Mouse (Mus musculus) neural tube, embryonic 15.5 days (tissue): ENCODE measurements around the gene Olfr105-ps. TPM values are rescaled to one million over a fixed set of nuclear protein-coding genes. Genes with fewer than 3 reads are reported as not detected.

Experiments
- ATAC-seq: fragments of 200-750 bp; cut with Nextera tagmentation; 2 replicates; pipeline ENCODE4 v1.8.0; 2017; ENCODE audit warnings: mild to moderate bottlenecking, moderate TSS enrichment, moderate library complexity; ENCODE audit not compliant: low FRiP score
- H3K27ac ChIP-seq: fragments of 300-500 bp; sonication (generic); replicated peaks from 2 replicates; pipeline ENCODE4 v1.5.1; 2015; ENCODE audit warnings: mild to moderate bottlenecking, inconsistent platforms
- H3K27me3 ChIP-seq: fragments of 300-500 bp; sonication (generic); replicated peaks from 2 replicates; pipeline ENCODE4 v1.6.1; 2015; ENCODE audit warnings: inconsistent platforms
- H3K36me3 ChIP-seq: fragments of 300-500 bp; sonication (generic); 2 replicates; pipeline ENCODE4 v1.6.1; 2015; ENCODE audit warnings: inconsistent platforms
- H3K4me1 ChIP-seq: fragments of 300-500 bp; sonication (generic); 2 replicates; pipeline ENCODE4 v1.6.1; 2015; ENCODE audit warnings: inconsistent platforms
- H3K4me2 ChIP-seq: fragments of 300-500 bp; sonication (generic); 2 replicates; pipeline ENCODE4 v1.6.1; 2015; ENCODE audit warnings: inconsistent platforms, mild to moderate bottlenecking, moderate library complexity
- H3K4me3 ChIP-seq: fragments of 300-500 bp; sonication (generic); replicated peaks from 2 replicates; pipeline ENCODE4 v1.5.1; 2015; ENCODE audit warnings: mild to moderate bottlenecking, inconsistent platforms
- H3K9ac ChIP-seq: fragments of 300-500 bp; sonication (generic); replicated peaks from 2 replicates; pipeline ENCODE4 v1.6.1; 2015; ENCODE audit warnings: mild to moderate bottlenecking, inconsistent platforms
- H3K9me3 ChIP-seq: fragments of 300-500 bp; sonication (generic); replicated peaks from 2 replicates; pipeline ENCODE4 v1.6.1; 2016; ENCODE audit warnings: inconsistent platforms
- WGBS: fragments of 180-500 bp; shearing (Covaris S2); methylation state at CpG from one replicate; pipeline ENCODE4 v1.1.7; 2015; ENCODE audit warnings: mixed read lengths; 5-methylcytosine and 5-hydroxymethylcytosine counted together
- polyA plus RNA-seq: library from polyadenylated mRNA; unstranded; fragments of >200 nt; fragmentation: Nextera tagmentation; extraction: Ambion mirVana; gene quantifications from 2 replicates; pipeline ENCODE4 v1.2.1, GENCODE M21; 2015

The Olfr105-ps gene
- polyA plus RNA-seq = not detected in 2 replicates

GRCm38 (mm10) chr17:37378733-37379132 is at the start of gene Olfr105-ps:
TSS of gene Olfr105-ps (plus strand) at chr17:37379033.
- Histone ChIP-seq H3K4me3 (no peak within 1 kb of the TSS), H3K4me2 (no peak within 1 kb of the TSS), H3K36me3 (no peaks in the 10 kb centered on the region), H3K27me3 (no peaks in the 10 kb centered on the region), H3K27ac (no peak within 1 kb of the TSS), H3K4me1 (no peaks in the 10 kb centered on the region), H3K9me3 (no peaks in the 10 kb centered on the region), H3K9ac (no peak within 1 kb of the TSS)
- ATAC-seq = no peak

GRCm38 (mm10) chr17:37339598-37339997 is 39.2 kb upstream of the Olfr105-ps start, which contains the start of gene Olfr103:
TSS of gene Olfr103 (minus strand) at chr17:37339698.
- H3K27me3 ChIP-seq = no peaks in the 10 kb centered on the region
- no peak within 1 kb of the TSS for H3K4me3 ChIP-seq
- 92% methylated on average over 2 of the region's 2 CpGs for WGBS
- no peak within 1 kb of the TSS for H3K27ac ChIP-seq
- no peak within 1 kb of the TSS for H3K9ac ChIP-seq
- H3K9me3 ChIP-seq = no peaks in the 10 kb centered on the region
- H3K4me2 ChIP-seq = no peak within 1 kb of the TSS
- H3K4me1 ChIP-seq = no peaks in the 10 kb centered on the region
- H3K36me3 ChIP-seq = no peaks in the 10 kb centered on the region
- ATAC-seq = no peak

- Histone ChIP-seq H3K36me3 (no peaks in the 10 kb centered on the region), H3K4me1 (no peaks in the 10 kb centered on the region), H3K4me2 (no peak within 1 kb of the TSS), H3K4me3 (no peak within 1 kb of the TSS), H3K9me3 (no peaks in the 10 kb centered on the region), H3K9ac (no peak within 1 kb of the TSS), H3K27ac (no peak within 1 kb of the TSS), H3K27me3 (no peaks in the 10 kb centered on the region)
- ATAC-seq = no peak
Observed at GRCm38 (mm10) chr17:37359282-37359681, 19.6 kb upstream of the Olfr105-ps start, which contains the start of gene Olfr104-ps. TSS of gene Olfr104-ps (plus strand) at chr17:37359582.

- no peak for ATAC-seq
- no peak within 1 kb of the TSS for H3K4me3 ChIP-seq
- no peak within 1 kb of the TSS for H3K9ac ChIP-seq
- no peaks in the 10 kb centered on the region for H3K27me3 ChIP-seq
- H3K36me3 ChIP-seq = no peaks in the 10 kb centered on the region
- H3K9me3 ChIP-seq = no peaks in the 10 kb centered on the region
- no peak within 1 kb of the TSS for H3K4me2 ChIP-seq
- H3K4me1 ChIP-seq = no peaks in the 10 kb centered on the region
- no peak within 1 kb of the TSS for H3K27ac ChIP-seq
- WGBS = 80% methylated on average over 1 of the region's 1 CpGs
Observed at GRCm38 (mm10) chr17:37390093-37390492, 11.3 kb downstream of the Olfr105-ps start, which contains the start of gene Olfr106-ps. TSS of gene Olfr106-ps (plus strand) at chr17:37390393.

GRCm38 (mm10) chr17:37398926-37399325 is 20.1 kb downstream of the Olfr105-ps start, which contains the start of gene Olfr107:
TSS of gene Olfr107 (plus strand) at chr17:37399226.
- no peak for ATAC-seq
- H3K4me3 ChIP-seq = no peak within 1 kb of the TSS
- H3K9me3 ChIP-seq = no peaks in the 10 kb centered on the region
- H3K4me2 ChIP-seq = no peak within 1 kb of the TSS
- H3K4me1 ChIP-seq = no peaks in the 10 kb centered on the region
- 88% methylated on average over 3 of the region's 3 CpGs for WGBS
- no peaks in the 10 kb centered on the region for H3K27me3 ChIP-seq
- no peak within 1 kb of the TSS for H3K9ac ChIP-seq
- H3K36me3 ChIP-seq = no peaks in the 10 kb centered on the region
- no peak within 1 kb of the TSS for H3K27ac ChIP-seq

- Histone ChIP-seq H3K4me1 (no peaks in the 10 kb centered on the region), H3K27ac (no peak overlapping the region), H3K9me3 (no peaks in the 10 kb centered on the region), H3K9ac (no peak overlapping the region), H3K4me2 (no peak overlapping the region), H3K4me3 (no peak overlapping the region), H3K27me3 (no peaks in the 10 kb centered on the region), H3K36me3 (no peaks in the 10 kb centered on the region)
- ATAC-seq = no peak
Observed at GRCm38 (mm10) chr17:37413380-37413779, 34.5 kb downstream of the Olfr105-ps start.

Other genes starting within 250 kb of the Olfr105-ps start
- not detected in 2 replicates for gene Olfr93, start 217.5 kb upstream of the Olfr105-ps start, polyA plus RNA-seq
- 3.8 TPM in 1 of 2 replicates, not detected in the other for gene Ubd, start 185.1 kb upstream of the Olfr105-ps start, polyA plus RNA-seq
- gene Olfr94, start 178.0 kb upstream of the Olfr105-ps start, polyA plus RNA-seq = 0.14 and 0.19 TPM in 2 replicates
- gene Olfr95, start 165.9 kb upstream of the Olfr105-ps start, polyA plus RNA-seq = 0.04 TPM in 1 of 2 replicates, not detected in the other
- gene Olfr96, start 158.9 kb upstream of the Olfr105-ps start, polyA plus RNA-seq = not detected in 2 replicates
- not detected in 2 replicates for gene Olfr97, start 141.7 kb upstream of the Olfr105-ps start, polyA plus RNA-seq
- gene Olfr98, start 115.3 kb upstream of the Olfr105-ps start, polyA plus RNA-seq = not detected in 2 replicates
- gene H2-M3, start 108.8 kb upstream of the Olfr105-ps start, polyA plus RNA-seq = 1.7 and 3.2 TPM in 2 replicates
- gene Olfr99, start 95.6 kb upstream of the Olfr105-ps start, polyA plus RNA-seq = not detected in 2 replicates
- gene Olfr101, start 74.7 kb upstream of the Olfr105-ps start, polyA plus RNA-seq = not detected in 2 replicates
- gene Olfr102, start 62.0 kb upstream of the Olfr105-ps start, polyA plus RNA-seq = not detected in 2 replicates
- not detected in 2 replicates for gene Olfr103, start 39.3 kb upstream of the Olfr105-ps start, polyA plus RNA-seq
- not detected in 2 replicates for gene Olfr104-ps, start 19.5 kb upstream of the Olfr105-ps start, polyA plus RNA-seq
- not detected in 2 replicates for gene Olfr106-ps, start 11.4 kb downstream of the Olfr105-ps start, polyA plus RNA-seq
- gene Olfr107, start 20.2 kb downstream of the Olfr105-ps start, polyA plus RNA-seq = 0.04 TPM in 1 of 2 replicates, not detected in the other
- gene Olfr108, start 66.4 kb downstream of the Olfr105-ps start, polyA plus RNA-seq = not detected in 2 replicates
- gene Olfr109, start 79.9 kb downstream of the Olfr105-ps start, polyA plus RNA-seq = not detected in 2 replicates
- gene H2-M2, start 104.5 kb downstream of the Olfr105-ps start, polyA plus RNA-seq = 0.73 TPM in 1 of 2 replicates, not detected in the other
- not detected in 2 replicates for gene Olfr110, start 113.4 kb downstream of the Olfr105-ps start, polyA plus RNA-seq
- gene Olfr111, start 129.0 kb downstream of the Olfr105-ps start, polyA plus RNA-seq = not detected in 2 replicates
- gene Olfr112, start 190.4 kb downstream of the Olfr105-ps start, polyA plus RNA-seq = not detected in 2 replicates
- gene Olfr113, start 198.6 kb downstream of the Olfr105-ps start, polyA plus RNA-seq = not detected in 2 replicates
- gene Olfr114, start 213.7 kb downstream of the Olfr105-ps start, polyA plus RNA-seq = not detected in 2 replicates
- not detected in 2 replicates for gene Olfr115, start 248.1 kb downstream of the Olfr105-ps start, polyA plus RNA-seq
- not detected in 2 replicates for gene Olfr116, start 248.2 kb downstream of the Olfr105-ps start, polyA plus RNA-seq